Mouse (Mus musculus) bone marrow macrophage, adult 2 months (primary cell): Measurements from ENCODE around the gene Lats1.

ENCODE experiments used
- CTCF ChIP-seq: IDR thresholded peaks from 2 replicates; pipeline ENCODE4 v1.5.1; 2012; ENCODE audit warnings: low read depth, mild to moderate bottlenecking, low read length, moderate library complexity
- POLR2A ChIP-seq: IDR thresholded peaks from 2 replicates; pipeline ENCODE4 v1.6.1; 2012; ENCODE audit warnings: mild to moderate bottlenecking, low read depth, low read length, borderline replicate concordance

- TF ChIP-seq POLR2A = no peak
- TF ChIP-seq CTCF = no peak
These were observed 56.9 kb downstream of the Lats1 start for GRCm38 (mm10) chr10:7737914-7738313.
